Mouse (Mus musculus) G1E (cell line): ENCODE results near the gene Csnk1g1.

Source experiments
- CTCF ChIP-seq: IDR thresholded peaks from 2 replicates; pipeline ENCODE4 v1.5.1; 2012; ENCODE audit warnings: low read depth, low read length, inconsistent platforms, mixed read lengths
- GATA1 ChIP-seq: IDR thresholded peaks from 2 replicates; pipeline ENCODE4 v1.6.1; 2012; ENCODE audit warnings: borderline replicate concordance, low read length, inconsistent platforms, mixed read lengths
- POLR2AphosphoS5 ChIP-seq: IDR thresholded peaks from 2 replicates; pipeline ENCODE4 v1.6.1; 2012; ENCODE audit warnings: low read depth, low read length, inconsistent platforms; ENCODE audit not compliant: insufficient replicate concordance

- no peak for TF ChIP-seq CTCF
- TF ChIP-seq GATA1: no peak
- no peak for TF ChIP-seq POLR2AphosphoS5
Measured at GRCm38 (mm10) chr9:66040801-66041200, 132.1 kb downstream of the Csnk1g1 start.
